Mouse (Mus musculus): ENCODE measurements at regions not wholly inside any gene's neighbourhood (a gene's known extent, or its start where the extent isn't known, plus 50 kb on each side); places are given as distances from the start of the nearest gene placed in this dataset.

DNA sequence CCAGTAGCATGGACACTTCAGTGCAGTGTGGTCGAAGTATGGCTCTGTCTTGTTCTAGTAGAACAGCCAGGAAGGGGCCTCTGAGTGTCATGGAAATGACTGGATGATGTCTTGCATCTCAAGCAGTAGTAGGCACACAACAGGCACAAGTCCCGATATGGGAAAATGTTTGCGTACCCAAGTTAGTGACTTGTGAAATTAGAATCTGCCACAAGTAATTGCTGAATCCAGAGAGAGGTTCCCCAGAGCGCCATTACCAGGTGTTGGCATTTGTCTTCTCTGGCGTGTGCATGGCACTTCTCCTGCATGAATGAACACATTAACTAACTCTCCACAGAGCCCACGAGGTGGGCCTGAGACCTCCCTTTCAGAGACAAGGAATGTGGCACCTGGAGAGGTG, 199.3 kb downstream of the Ackr3 start:
- no peak for DNase-seq (ENCODE audit: low read depth)

DNA sequence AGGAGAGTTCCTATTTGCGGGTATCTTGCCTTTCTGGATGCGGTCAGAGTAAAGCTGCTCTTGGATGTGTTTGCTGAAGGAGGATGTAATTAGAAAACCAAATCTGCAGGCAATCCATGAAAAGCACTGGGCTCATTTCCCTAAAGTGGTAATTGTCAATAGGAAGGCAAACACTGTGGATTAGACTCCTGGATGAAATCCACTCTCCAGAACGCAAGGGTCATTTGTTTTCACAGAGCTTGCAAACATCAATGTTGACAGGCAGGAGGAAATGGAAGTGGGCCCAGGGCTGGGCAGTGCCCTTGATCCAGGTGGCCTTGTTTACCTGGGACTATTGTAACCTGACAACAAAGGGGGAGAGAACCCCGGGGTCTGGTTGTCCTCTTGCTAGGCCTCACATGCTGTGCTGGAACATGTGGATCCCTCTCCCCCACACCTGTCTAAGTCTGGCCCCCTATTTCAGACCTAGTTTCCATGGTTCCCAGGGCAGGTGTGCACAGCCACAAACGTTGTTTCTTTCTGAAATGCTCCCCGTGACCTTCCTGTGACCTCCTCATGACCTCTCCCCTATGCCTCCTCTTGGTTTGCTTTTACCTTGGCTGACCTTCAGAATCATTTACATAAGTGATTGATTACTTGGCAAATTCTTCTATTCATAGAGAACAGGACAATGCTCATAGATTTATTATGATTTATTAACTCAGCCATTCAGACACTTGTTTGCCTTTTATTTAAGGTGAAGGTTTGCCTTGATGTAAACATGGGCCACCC, 197.9 kb upstream of the Cops8 start:
- DNase-seq (ENCODE audit: low read depth), result no peak

- no peak for DNase-seq (ENCODE audit: low read depth)
Observed at GRCm38 (mm10) chr1:90406663-90407062, 196.1 kb upstream of the Cops8 start.

DNA sequence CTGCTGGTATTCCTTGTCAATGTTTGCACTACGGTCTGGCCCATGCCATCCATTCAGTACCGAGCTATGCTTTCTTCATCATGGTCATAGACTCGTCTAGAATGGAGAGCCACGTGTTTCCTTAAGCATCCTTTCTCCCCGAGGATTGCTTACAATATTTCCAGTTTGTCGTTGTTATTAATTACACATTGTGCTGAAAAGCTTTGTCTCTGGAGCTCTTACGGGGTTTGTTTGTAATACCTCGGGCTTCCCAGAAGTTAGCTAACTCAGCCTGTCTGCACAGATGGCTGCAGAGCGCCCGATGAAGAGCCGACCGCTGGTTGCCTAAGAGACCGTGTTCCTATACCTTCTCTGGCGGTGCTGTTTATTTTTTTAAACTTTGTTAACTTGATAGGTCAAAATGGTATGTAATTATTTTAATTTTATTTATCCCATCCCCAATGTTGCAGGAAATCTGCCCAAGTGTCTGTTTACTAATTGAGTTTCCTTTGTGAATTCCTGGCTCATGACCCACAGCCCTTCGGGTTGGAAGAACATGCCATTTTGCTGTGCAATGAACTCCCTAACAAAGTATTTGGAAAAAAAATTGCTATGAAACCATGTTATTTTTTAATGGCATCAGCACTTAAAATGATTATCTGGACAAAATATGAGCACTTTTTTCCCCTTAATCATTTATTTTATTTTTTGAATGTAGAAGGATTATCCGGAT, 194.1 kb upstream of the Cops8 start:
- DNase-seq (ENCODE audit: low read depth), result no peak

GRCm38 (mm10) chr1:90409236-90409635, 193.5 kb upstream of the Cops8 start:
- DNase-seq (ENCODE audit: low read depth), result no peak

DNA sequence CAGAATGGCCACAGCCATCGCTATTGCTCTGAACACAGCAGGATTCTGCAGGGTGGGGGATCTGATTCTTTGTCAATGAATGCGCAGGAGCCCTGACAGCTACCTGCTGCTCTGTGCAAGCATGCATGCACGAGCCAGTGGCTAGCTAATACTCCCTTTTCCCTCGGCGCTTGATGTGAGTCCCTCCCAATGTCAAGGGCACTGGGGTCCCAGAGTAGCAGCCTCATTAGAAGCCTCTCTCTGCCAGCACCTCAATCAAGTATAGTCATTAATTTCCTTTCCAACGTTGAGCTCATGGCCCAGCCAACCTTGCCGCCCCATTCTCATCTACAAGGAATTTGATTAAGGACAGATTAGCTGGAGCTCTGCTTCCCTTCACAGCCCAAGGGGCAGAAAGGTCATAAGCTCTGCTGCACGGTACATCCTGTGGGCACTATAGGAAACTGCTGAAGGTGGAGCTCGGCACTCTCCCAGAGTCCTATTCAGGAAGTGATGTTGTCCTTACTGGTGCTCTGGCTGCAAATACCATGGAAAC, 190.2 kb upstream of the Cops8 start:
- no peak for DNase-seq (ENCODE audit: low read depth)

DNA sequence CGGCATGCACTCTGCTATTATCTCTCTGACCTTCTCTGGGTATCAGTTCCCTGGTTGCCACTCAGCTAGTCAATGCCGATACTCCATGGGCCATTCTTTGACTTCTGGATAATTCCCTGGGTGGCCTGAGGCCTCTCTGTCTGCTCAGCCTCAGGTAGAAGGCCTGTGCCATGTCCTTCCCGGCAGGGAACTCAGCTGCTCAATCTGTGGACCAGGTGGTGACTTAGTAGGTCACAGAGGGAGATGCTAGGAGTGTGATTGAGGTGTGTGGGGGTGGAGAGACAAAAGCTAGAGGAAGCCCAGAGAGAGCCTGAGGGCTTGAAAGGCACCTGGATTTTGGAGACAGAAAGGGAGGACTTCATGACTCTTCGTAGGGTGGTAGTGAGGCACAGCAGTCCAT, 188.0 kb upstream of the Cops8 start:
- DNase-seq (ENCODE audit: low read depth), result no peak

DNA sequence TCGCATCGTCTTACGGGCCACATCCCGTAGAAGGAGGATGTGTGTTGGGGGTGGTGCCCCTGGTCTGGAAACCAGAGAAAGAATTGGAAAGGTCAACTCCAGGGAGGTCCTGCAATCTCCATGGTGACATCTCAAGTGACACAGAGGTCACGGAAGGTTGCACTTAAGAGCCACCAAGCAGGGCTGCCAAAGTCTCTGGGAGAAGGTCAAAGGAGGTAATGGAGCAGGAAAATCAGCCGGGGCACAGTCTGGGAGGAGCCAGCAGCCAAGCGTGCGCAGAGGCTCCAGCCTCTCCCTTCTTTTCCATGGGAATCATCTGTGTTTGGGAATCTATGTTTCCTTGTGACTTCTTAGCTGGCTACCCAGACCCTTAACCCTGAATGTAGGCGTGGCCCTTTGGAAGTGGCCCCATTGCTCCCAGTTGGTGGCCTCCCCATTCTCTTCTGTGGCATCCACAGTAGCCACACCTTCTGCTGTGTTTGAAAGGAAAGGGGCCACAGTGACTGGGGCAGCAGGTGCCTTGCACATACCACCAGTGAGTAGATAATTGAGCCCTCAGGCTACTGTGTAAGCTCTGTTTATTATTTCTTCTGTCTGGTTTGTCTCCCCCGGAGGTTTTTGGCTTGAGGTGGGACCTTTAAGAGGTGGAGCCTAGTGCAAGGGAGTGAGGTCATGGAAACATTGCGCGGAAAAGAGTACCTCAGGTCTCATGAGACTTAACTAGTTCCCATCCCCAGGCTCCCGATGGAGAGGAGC, 178.5 kb upstream of the Cops8 start:
- DNase-seq (ENCODE audit: low read depth), result no peak

GRCm38 (mm10) chr1:90428334-90428733, 174.4 kb upstream of the Cops8 start:
- DNase-seq (ENCODE audit: low read depth), result no peak

- no peak for DNase-seq (ENCODE audit: low read depth)
Observed at GRCm38 (mm10) chr1:90428774-90429173, 174.0 kb upstream of the Cops8 start.

GRCm38 (mm10) chr1:90430480-90430879, 172.3 kb upstream of the Cops8 start:
- DNase-seq (ENCODE audit: low read depth), result no peak

DNA sequence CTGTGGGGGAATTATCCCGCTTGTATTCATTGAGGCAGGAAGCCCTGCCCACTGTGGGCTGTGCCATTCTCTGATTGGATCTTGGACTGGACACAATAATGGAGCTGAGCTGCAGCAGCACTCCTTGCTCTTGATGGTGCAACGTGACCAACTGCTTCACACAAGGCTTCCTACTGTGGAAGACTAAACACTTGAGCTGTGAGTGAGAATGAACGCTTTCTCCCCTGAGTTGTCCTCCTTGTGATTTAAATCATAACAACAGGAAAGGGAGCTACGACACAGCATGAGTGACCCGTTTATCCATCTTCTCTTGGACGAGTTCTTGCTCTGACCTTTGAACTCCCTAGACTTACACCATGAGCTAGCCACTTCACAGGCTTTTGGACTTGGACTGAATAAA, 171.0 kb upstream of the Cops8 start:
- no peak for DNase-seq (ENCODE audit: low read depth)

DNA sequence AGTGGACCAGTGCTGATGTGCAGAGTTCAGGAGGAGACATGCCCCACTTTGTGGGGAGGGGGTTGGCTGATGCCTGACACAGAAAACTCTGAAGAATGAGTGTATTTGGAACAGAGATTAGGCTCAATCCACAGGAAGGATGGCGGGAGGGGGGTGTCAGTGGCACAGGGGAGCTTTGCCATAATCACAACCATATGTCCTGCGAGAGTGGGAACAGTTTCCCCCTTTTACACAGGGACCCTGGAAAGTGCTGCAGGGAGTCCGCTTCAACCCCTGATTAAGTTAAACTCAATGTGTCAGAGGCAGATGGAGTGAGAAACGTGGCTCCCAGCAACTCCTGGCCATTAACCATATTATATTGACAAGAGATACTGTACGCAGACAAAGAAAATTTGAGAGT, 168.9 kb upstream of the Cops8 start:
- DNase-seq (ENCODE audit: low read depth), result no peak

- no peak for DNase-seq (ENCODE audit: low read depth)
Observed at GRCm38 (mm10) chr1:90440638-90441037, 162.1 kb upstream of the Cops8 start.

GRCm38 (mm10) chr1:90441134-90441868, 161.5 kb upstream of the Cops8 start:
- no peak for DNase-seq (ENCODE audit: low read depth)

- DNase-seq (ENCODE audit: low read depth), result no peak
Observed at GRCm38 (mm10) chr1:90442250-90443240, 160.2 kb upstream of the Cops8 start.

GRCm38 (mm10) chr1:90449571-90450226, 153.1 kb upstream of the Cops8 start:
- no peak for DNase-seq (ENCODE audit: low read depth)

- no peak for DNase-seq (ENCODE audit: low read depth)
Observed at GRCm38 (mm10) chr1:90451942-90452557, 150.7 kb upstream of the Cops8 start.

GRCm38 (mm10) chr1:90454263-90454662, 148.5 kb upstream of the Cops8 start:
- DNase-seq (ENCODE audit: low read depth), result no peak

DNA sequence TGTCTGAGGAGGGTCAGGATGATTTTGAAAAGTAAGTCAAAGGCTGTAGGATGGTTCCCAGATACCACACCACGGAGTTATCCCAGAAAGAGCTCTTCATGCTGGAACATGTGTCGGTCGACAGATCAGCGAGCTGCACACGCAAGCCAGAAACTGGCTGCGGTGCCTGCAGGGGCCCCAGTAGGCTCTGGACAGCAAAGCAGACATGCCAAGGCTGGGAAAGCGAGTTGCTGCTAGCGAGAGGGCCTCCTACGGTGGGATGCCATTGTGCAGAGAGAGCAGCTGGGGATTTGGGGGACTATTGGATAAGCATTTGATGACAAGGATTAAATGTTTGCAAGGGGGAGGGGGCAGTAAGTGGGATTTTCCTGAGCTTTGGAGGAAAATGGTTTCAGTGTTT, 145.4 kb upstream of the Cops8 start:
- no peak for DNase-seq (ENCODE audit: low read depth)

Data from induced T-regulatory cell, adult 2 months (primary cell).